Mouse (Mus musculus) E14TG2a.4 (cell line): ENCODE measurements around the gene 4931414P19Rik.

Experiments used
- CTCF ChIP-seq: conservative IDR thresholded peaks from 2 replicates; pipeline ENCODE4 v1.5.1; 2014; ENCODE audit warnings: low read length
- NANOG ChIP-seq: IDR thresholded peaks from 2 replicates; pipeline ENCODE4 v1.6.1; 2014; ENCODE audit warnings: borderline replicate concordance, low read length, mixed read lengths
- POU5F1 ChIP-seq: IDR thresholded peaks from 2 replicates; pipeline ENCODE4 v1.6.1; 2014; ENCODE audit warnings: low read length, borderline replicate concordance

- TF ChIP-seq CTCF: no peak
- no peak for TF ChIP-seq POU5F1
- no peak for TF ChIP-seq NANOG
Measured at GRCm38 (mm10) chr14:54630583-54631239, 24.9 kb upstream of the 4931414P19Rik start.
